Mouse (Mus musculus) CH12.LX (cell line): ENCODE data around the gene Myl9. TPM values are rescaled to one million over a fixed set of nuclear protein-coding genes. Genes with fewer than 3 reads are reported as not detected.

Experiments used
- DNase-seq: peaks from one replicate; pipeline ENCODE4 v3.0.0-alpha.2; 2013; ENCODE audit errors: extremely low read depth
- H3K27ac ChIP-seq: 2 replicates; pipeline ENCODE4 v1.5.1; 2012; ENCODE audit warnings: low read depth, mild to moderate bottlenecking, control low read depth, moderate library complexity; ENCODE audit not compliant: insufficient read depth
- H3K27me3 ChIP-seq: replicated peaks from 2 replicates; pipeline ENCODE3; 2012; ENCODE audit warnings: inconsistent platforms
- H3K36me3 ChIP-seq, 2 experiments: replicated peaks in 1 of 2; 2 replicates each; pipeline versions ENCODE3 to v1.6.1; 2012; ENCODE audit warnings: inconsistent platforms in 1 of 2, low read length in 1 of 2, mild to moderate bottlenecking in 1 of 2, mixed read lengths in 1 of 2, moderate library complexity in 1 of 2; ENCODE audit not compliant: control insufficient read depth in 1 of 2, insufficient read depth in 1 of 2
- H3K4me1 ChIP-seq, 2 experiments: 2 replicates each; pipeline ENCODE4 v1.6.1; 2012; ENCODE audit warnings: inconsistent platforms in 1 of 2, moderate library complexity in 1 of 2; ENCODE audit not compliant: insufficient read depth in 2 of 2, control insufficient read depth in 1 of 2
- H3K4me2 ChIP-seq: 2 replicates; pipeline ENCODE4 v1.6.1; 2012; ENCODE audit warnings: low read depth, mild to moderate bottlenecking, control low read depth; ENCODE audit not compliant: poor library complexity, insufficient read depth, severe bottlenecking
- H3K4me3 ChIP-seq, 3 experiments: fragments of 150-350 bp in 1 of 3; sonication (generic) in 1 of 3; replicated peaks in 1 of 3; 2 replicates each; pipeline versions ENCODE3 to v1.5.1; 2011 to 2012; ENCODE audit warnings: low read depth in 2 of 3, low read length in 2 of 3, mild to moderate bottlenecking in 2 of 3, moderate library complexity in 2 of 3, control low read depth in 1 of 3, improper control_type of control experiment in 1 of 3, inconsistent platforms in 1 of 3, mixed read lengths in 1 of 3; ENCODE audit not compliant: poor library complexity in 1 of 3
- H3K79me2 ChIP-seq: replicated peaks from 2 replicates; pipeline ENCODE4 v1.6.1; 2012; ENCODE audit warnings: mild to moderate bottlenecking, moderate library complexity; ENCODE audit not compliant: control insufficient read depth, poor library complexity, insufficient read depth, severe bottlenecking; ENCODE audit errors: extremely low read depth
- H3K9ac ChIP-seq: 2 replicates; pipeline ENCODE4 v1.6.1; 2012; ENCODE audit warnings: low read depth, mild to moderate bottlenecking, control low read depth, moderate library complexity; ENCODE audit not compliant: insufficient read depth
- H3K9me3 ChIP-seq: replicated peaks from 2 replicates; pipeline ENCODE3; 2012; ENCODE audit warnings: low read length, inconsistent platforms, mixed read lengths
- E2F4 ChIP-seq: IDR thresholded peaks from 2 replicates; pipeline ENCODE4 v1.6.1; 2011; ENCODE audit warnings: low read depth, low read length, improper control_type of control experiment; ENCODE audit not compliant: insufficient replicate concordance
- EP300 ChIP-seq: IDR thresholded peaks from 2 replicates; pipeline ENCODE4 v1.6.1; 2011; ENCODE audit warnings: low read length, improper control_type of control experiment
- HCFC1 ChIP-seq: IDR thresholded peaks from 2 replicates; pipeline ENCODE4 v1.6.1; 2012; ENCODE audit warnings: low read depth, mild to moderate bottlenecking, inconsistent platforms, low read length, improper control_type of control experiment
- MAZ ChIP-seq: IDR thresholded peaks from 2 replicates; pipeline ENCODE4 v1.6.1; 2012; ENCODE audit warnings: low read depth, mild to moderate bottlenecking, inconsistent platforms, low read length, improper control_type of control experiment, moderate library complexity
- MEF2A ChIP-seq: IDR thresholded peaks from 2 replicates; pipeline ENCODE4 v1.6.1; 2014; ENCODE audit warnings: low read depth, mild to moderate bottlenecking, inconsistent platforms, low read length, improper control_type of control experiment, borderline replicate concordance
- MXI1 ChIP-seq: IDR thresholded peaks from 2 replicates; pipeline ENCODE4 v1.6.1; 2011; ENCODE audit warnings: mild to moderate bottlenecking, low read depth, low read length, improper control_type of control experiment
- MYC ChIP-seq: IDR thresholded peaks from 2 replicates; pipeline ENCODE4 v1.6.1; 2011; ENCODE audit warnings: low read depth, mild to moderate bottlenecking, improper control_type of control experiment, low read length
- NRF1 ChIP-seq: IDR thresholded peaks from 2 replicates; pipeline ENCODE4 v1.6.1; 2014; ENCODE audit warnings: low read depth, mild to moderate bottlenecking, inconsistent platforms, low read length, improper control_type of control experiment, moderate library complexity
- POLR2A ChIP-seq: IDR thresholded peaks from 2 replicates; pipeline ENCODE4 v1.6.1; 2011; ENCODE audit warnings: low read depth, mild to moderate bottlenecking, improper control_type of control experiment, low read length
- POLR2AphosphoS2 ChIP-seq: IDR thresholded peaks from 2 replicates; pipeline ENCODE4 v1.6.1; 2011; ENCODE audit warnings: low read depth, low read length, improper control_type of control experiment
- RAD21 ChIP-seq: IDR thresholded peaks from 2 replicates; pipeline ENCODE4 v1.6.1; 2011; ENCODE audit warnings: low read depth, mild to moderate bottlenecking, low read length, improper control_type of control experiment, moderate library complexity
- RCOR1 ChIP-seq: conservative IDR thresholded peaks from 2 replicates; pipeline ENCODE4 v1.6.1; 2012; ENCODE audit warnings: low read depth, mild to moderate bottlenecking, inconsistent platforms, low read length, improper control_type of control experiment
- SIN3A ChIP-seq: IDR thresholded peaks from 2 replicates; pipeline ENCODE4 v1.6.1; 2012; ENCODE audit warnings: low read length, improper control_type of control experiment, inconsistent platforms
- SMC3 ChIP-seq: IDR thresholded peaks from 2 replicates; pipeline ENCODE4 v1.6.1; 2011; ENCODE audit warnings: low read depth, low read length, improper control_type of control experiment
- UBTF ChIP-seq: IDR thresholded peaks from 2 replicates; pipeline ENCODE4 v1.6.1; 2012; ENCODE audit warnings: low read depth, mild to moderate bottlenecking, inconsistent platforms, low read length, improper control_type of control experiment, moderate library complexity
- USF2 ChIP-seq: conservative IDR thresholded peaks from 2 replicates; pipeline ENCODE4 v1.6.1; 2011; ENCODE audit warnings: low read depth, low read length, improper control_type of control experiment
- ZC3H11A ChIP-seq: IDR thresholded peaks from 2 replicates; pipeline ENCODE4 v1.6.1; 2012; ENCODE audit warnings: low read depth, mild to moderate bottlenecking, inconsistent platforms, low read length, improper control_type of control experiment
- ZMIZ1 ChIP-seq: IDR thresholded peaks from 2 replicates; pipeline ENCODE4 v1.6.1; 2012; ENCODE audit warnings: low read depth, mild to moderate bottlenecking, inconsistent platforms, low read length, improper control_type of control experiment
- ZNF384 ChIP-seq: IDR thresholded peaks from 2 replicates; pipeline ENCODE4 v1.6.1; 2012; ENCODE audit warnings: low read depth, low read length, improper control_type of control experiment, inconsistent platforms
- dilution Hi-C: fragments of 300-500 bp; cut with MboI; formaldehyde crosslinking; loops from 2 replicates; pipeline ENCODE4 v1.14.3; 2020; ENCODE audit warnings: low sequenced_read_pairs; ENCODE audit not compliant: extremely low pct_unique_long_range_greater_than_20kb, extremely low pct_ligation_motif_present
- in situ Hi-C: fragments of 300-500 bp; cut with MboI; formaldehyde crosslinking; loops from 3 replicates; pipeline ENCODE4 v1.14.3; 2019; ENCODE audit warnings: low sequenced_read_pairs, low pct_ligation_motif_present, low pct_unique_long_range_greater_than_20kb, mixed read lengths
- polyA plus RNA-seq: library from polyadenylated mRNA; unstranded; fragments of >175 nt; gene quantifications from 2 replicates; pipeline ENCODE4 v1.2.1, GENCODE M21; 2012; ENCODE audit warnings: low read depth; ENCODE audit not compliant: insufficient read length
- total RNA-seq, 2 experiments: library from RNA; depleted of rRNA; stranded (reverse); fragments of 300-350 nt in 1 of 2; fragments of >200 nt in 1 of 2; gene quantifications; 2 replicates each; pipeline ENCODE4 v1.2.3; 2012 to 2014

Myl9 gene
- total and polyA plus RNA-seq, 3 experiments = not detected

DNA sequence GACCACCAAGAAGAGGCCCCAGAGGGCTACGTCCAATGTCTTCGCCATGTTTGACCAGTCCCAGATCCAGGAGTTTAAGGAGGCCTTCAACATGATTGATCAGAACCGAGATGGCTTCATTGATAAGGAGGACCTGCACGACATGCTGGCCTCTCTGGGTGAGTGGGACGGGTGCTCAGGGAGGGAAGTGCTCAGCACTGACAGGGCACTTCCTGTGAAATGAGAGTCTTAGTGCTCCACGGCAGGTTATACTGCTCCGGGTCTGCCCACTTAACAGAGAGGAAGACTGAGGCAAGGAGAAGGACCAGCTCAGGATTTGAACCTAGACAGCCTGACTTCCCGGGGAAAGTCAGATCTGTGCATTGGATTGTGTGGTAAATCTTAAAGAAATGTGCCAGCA lies 3.4 kb downstream of the Myl9 start:
- Histone ChIP-seq H3K4me2 (no peak overlapping the region), H3K27me3 (peaks cover 2% of the 10 kb centered on the region), H3K9me3 (peaks cover 5% of the 10 kb centered on the region), H3K4me1 (peaks cover 0 to 27% of the 10 kb centered on the region in 2 experiments; a peak in 2 of 4 replicates), H3K9ac (no peak overlapping the region), H3K79me2 (no peaks in the 10 kb centered on the region), H3K4me3 (no peak overlapping the region), H3K27ac (no peak overlapping the region)
- in situ Hi-C loops = no loop called here
- dilution Hi-C loops = no loop called here
- no peak for TF ChIP-seq USF2
- TF ChIP-seq UBTF = no peak
- TF ChIP-seq RAD21 = no peak
- TF ChIP-seq NRF1 = no peak
- no peak for TF ChIP-seq POLR2A
- no peak for TF ChIP-seq ZC3H11A
- TF ChIP-seq MYC = no peak
- no peak for TF ChIP-seq ZMIZ1
- no peak for TF ChIP-seq MXI1
- no peak for TF ChIP-seq POLR2AphosphoS2
- TF ChIP-seq RCOR1 = no peak
- TF ChIP-seq MAZ = no peak
- no peak for TF ChIP-seq HCFC1
- TF ChIP-seq EP300 = no peak
- no peak for TF ChIP-seq SIN3A
- TF ChIP-seq, all 38 proteins: peak for 0
- no peak for DNase-seq
- no peaks in the 10 kb centered on the region for H3K36me3 ChIP-seq

DNA sequence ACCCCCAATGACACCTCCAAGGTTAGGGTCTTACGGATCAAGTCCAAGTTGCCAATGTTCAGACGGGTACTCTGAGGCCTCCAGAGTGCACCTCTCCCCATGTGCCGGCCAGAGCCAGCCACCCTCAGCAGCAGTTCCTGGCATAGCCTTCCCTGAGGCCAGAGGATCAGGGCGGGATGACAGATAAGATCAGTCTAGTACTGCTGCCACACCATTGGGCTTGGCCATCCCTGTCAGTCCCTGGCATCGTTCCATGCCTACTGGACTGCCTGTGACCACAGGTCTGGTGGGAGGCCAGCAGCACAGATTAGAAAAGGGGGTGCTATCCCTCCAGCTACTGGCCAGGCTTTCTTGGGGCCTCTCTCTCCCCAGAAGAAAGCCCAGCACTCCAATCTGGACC lies 3.8 kb downstream of the Myl9 start:
- in situ Hi-C loops (no loop called here), dilution Hi-C loops (no loop called here)
- no peak for DNase-seq
- Histone ChIP-seq H3K79me2 (no peaks in the 10 kb centered on the region), H3K4me3 (no peak overlapping the region), H3K9ac (no peak overlapping the region), H3K27me3 (peaks cover 5% of the 10 kb centered on the region), H3K36me3 (no peaks in the 10 kb centered on the region), H3K9me3 (peaks cover 5% of the 10 kb centered on the region), H3K4me2 (no peak overlapping the region), H3K27ac (no peak overlapping the region), H3K4me1 (peaks cover 0 to 27% of the 10 kb centered on the region in 2 experiments; a peak in 2 of 4 replicates)
- no peak for TF ChIP-seq POLR2A
- no peak for TF ChIP-seq SMC3

DNA sequence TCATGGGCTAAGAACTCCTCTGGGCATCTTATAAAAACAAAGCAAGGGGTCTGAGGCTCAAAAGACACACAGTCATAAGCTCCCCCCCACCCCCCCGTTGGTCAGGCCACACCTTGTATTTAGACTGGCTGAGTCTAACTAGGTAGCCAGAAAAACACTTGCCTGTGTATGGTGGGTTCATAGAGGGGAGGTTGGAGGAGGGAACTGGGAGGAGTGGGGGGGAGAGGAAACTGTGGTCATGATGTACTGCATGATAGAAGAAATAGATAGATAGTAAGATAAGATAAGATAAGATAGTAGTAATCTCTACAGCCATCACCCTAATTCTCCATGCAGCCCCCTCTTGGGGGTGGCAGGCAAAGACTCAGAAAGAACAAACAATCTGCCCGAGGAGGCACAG lies 4.3 kb downstream of the Myl9 start:
- Histone ChIP-seq H3K79me2 (no peaks in the 10 kb centered on the region), H3K4me1 (peaks cover 0 to 27% of the 10 kb centered on the region in 2 experiments; a peak in 2 of 4 replicates), H3K36me3 (no peaks in the 10 kb centered on the region), H3K27me3 (peaks cover 8% of the 10 kb centered on the region), H3K9ac (no peak overlapping the region), H3K4me3 (no peak overlapping the region), H3K27ac (no peak overlapping the region), H3K4me2 (no peak overlapping the region), H3K9me3 (peaks cover 5% of the 10 kb centered on the region)
- TF ChIP-seq MEF2A (no peak), E2F4 (no peak), ZNF384 (no peak), RAD21 (no peak), HCFC1 (no peak), SIN3A (no peak)
- in situ Hi-C loops = no loop called here
- dilution Hi-C loops = no loop called here
- DNase-seq = no peak
